Mouse (Mus musculus): Measurements from ENCODE around the gene Lrig1. TPM values are rescaled to one million over a fixed set of nuclear protein-coding genes. Genes with fewer than 3 reads are reported as not detected.

The Lrig1 gene
- total RNA-seq (2021), result 10 to 100 TPM; 36.9 to 43.2 TPM

GRCm38 (mm10) chr6:94700067-94700491 lies at the start of gene Lrig1:
Gene Lrig1, minus strand, starts transcription at chr6:94700158.
- DNase-seq, result peak; percentile 96
- intact Hi-C loops (cut with DNase I), result loop anchor here (5.0 kb wide), 1 partner anchor 267 kb away; no protein-coding TSS in a partner anchor

- intact Hi-C loops (cut with DNase I), result no loop called here
- no peak for DNase-seq
These were observed 49.7 kb upstream of the Lrig1 start for GRCm38 (mm10) chr6:94749626-94750025.

- no peak for DNase-seq
- intact Hi-C loops (cut with DNase I), result no loop called here
These were observed 48.4 kb upstream of the Lrig1 start for GRCm38 (mm10) chr6:94748361-94748760.

- intact Hi-C loops (cut with DNase I), result no loop called here
- peak; percentile 11 to 16 for DNase-seq
These were observed 40.3 kb upstream of the Lrig1 start for GRCm38 (mm10) chr6:94740117-94740729.

GRCm38 (mm10) chr6:94738647-94739046 lies 38.7 kb upstream of the Lrig1 start:
- DNase-seq, result no peak
- intact Hi-C loops (cut with DNase I), result no loop called here

- intact Hi-C loops (cut with DNase I), result no loop called here
- DNase-seq, result no peak
These were observed 33.9 kb upstream of the Lrig1 start for GRCm38 (mm10) chr6:94733878-94734277.

GRCm38 (mm10) chr6:94729847-94730246 lies 29.9 kb upstream of the Lrig1 start:
- peak; percentile 31 to 37 for DNase-seq
- intact Hi-C loops (cut with DNase I), result no loop called here

GRCm38 (mm10) chr6:94729132-94729531 lies 29.2 kb upstream of the Lrig1 start:
- intact Hi-C loops (cut with DNase I), result no loop called here
- DNase-seq, result no peak

GRCm38 (mm10) chr6:94724612-94725011 lies 24.7 kb upstream of the Lrig1 start:
- intact Hi-C loops (cut with DNase I), result no loop called here
- no peak for DNase-seq

GRCm38 (mm10) chr6:94718607-94719346 lies 18.8 kb upstream of the Lrig1 start:
- no peak for DNase-seq
- intact Hi-C loops (cut with DNase I), result no loop called here

- intact Hi-C loops (cut with DNase I), result no loop called here
- DNase-seq, result peak; percentile 50
These were observed 17.9 kb upstream of the Lrig1 start for GRCm38 (mm10) chr6:94717705-94718489.

- intact Hi-C loops (cut with DNase I), result no loop called here
These were observed 15.6 kb upstream of the Lrig1 start for GRCm38 (mm10) chr6:94715645-94715940.

GRCm38 (mm10) chr6:94714815-94715644 lies 15.1 kb upstream of the Lrig1 start:
- intact Hi-C loops (cut with DNase I), result no loop called here
- no peak for DNase-seq

More at GRCm38 (mm10) chr6:94715645-94715940, 15.6 kb upstream of the Lrig1 start:
- DNase-seq, result no peak

GRCm38 (mm10) chr6:94709832-94710231 lies 9.9 kb upstream of the Lrig1 start:
- no peak for DNase-seq
- intact Hi-C loops (cut with DNase I), result no loop called here

GRCm38 (mm10) chr6:94709150-94709549 lies 9.2 kb upstream of the Lrig1 start:
- intact Hi-C loops (cut with DNase I), result no loop called here
- no peak for DNase-seq

GRCm38 (mm10) chr6:94707254-94707653 lies 7.3 kb upstream of the Lrig1 start:
- intact Hi-C loops (cut with DNase I), result no loop called here
- DNase-seq, result no peak

GRCm38 (mm10) chr6:94705931-94706330 lies 6.0 kb upstream of the Lrig1 start:
- intact Hi-C loops (cut with DNase I), result no loop called here

GRCm38 (mm10) chr6:94702993-94703392 lies 3.0 kb upstream of the Lrig1 start:
- no peak for DNase-seq
- intact Hi-C loops (cut with DNase I), result loop anchor here (5.0 kb wide), 1 partner anchor 264 kb away; no protein-coding TSS in a partner anchor

More at GRCm38 (mm10) chr6:94705931-94706330, 6.0 kb upstream of the Lrig1 start:
- DNase-seq, result no peak

GRCm38 (mm10) chr6:94701071-94701470 lies 1.1 kb upstream of the Lrig1 start:
- intact Hi-C loops (cut with DNase I), result loop anchor here (5.0 kb wide), 1 partner anchor 266 kb away; no protein-coding TSS in a partner anchor

GRCm38 (mm10) chr6:94700612-94701011 lies 654 bp upstream of the Lrig1 start:
- intact Hi-C loops (cut with DNase I), result loop anchor here (5.0 kb wide), 1 partner anchor 267 kb away; no protein-coding TSS in a partner anchor
- DNase-seq, result peak; percentile 74 to 76

More at GRCm38 (mm10) chr6:94701071-94701470, 1.1 kb upstream of the Lrig1 start:
- no peak for DNase-seq
